Mouse (Mus musculus) bone marrow, adult 2 months (tissue): Measurements from ENCODE around the gene Creb3l4.

Experiments used
- CTCF ChIP-seq: fragments of 200-500 bp; IDR thresholded peaks from 2 replicates; pipeline ENCODE4 v1.5.1; 2011; ENCODE audit warnings: low read length, control low read depth; ENCODE audit not compliant: control insufficient read depth, insufficient read depth
- POLR2A ChIP-seq: fragments of 200-500 bp; IDR thresholded peaks from 2 replicates; pipeline ENCODE4 v1.6.1; 2011; ENCODE audit warnings: low read depth, mild to moderate bottlenecking, control low read depth, low read length, borderline replicate concordance; ENCODE audit not compliant: control insufficient read depth

- TF ChIP-seq POLR2A (no peak), CTCF (no peak)
Observed at GRCm38 (mm10) chr3:90255784-90256353, 12.6 kb upstream of the Creb3l4 start.
